Mouse (Mus musculus) heart, adult 2 months (tissue): Measurements from ENCODE around the gene Gpsm1.

Experiments used
- CTCF ChIP-seq: fragments of 200-600 bp; IDR thresholded peaks from 2 replicates; pipeline ENCODE4 v1.8.1; 2022; ENCODE audit warnings: antibody characterized with exemption, mild to moderate bottlenecking, moderate library complexity
- POLR2A ChIP-seq: fragments of 200-500 bp; IDR thresholded peaks from 2 replicates; pipeline ENCODE4 v1.6.1; 2011; ENCODE audit warnings: mild to moderate bottlenecking, low read depth, low read length, control low read depth; ENCODE audit not compliant: insufficient read depth

DNA sequence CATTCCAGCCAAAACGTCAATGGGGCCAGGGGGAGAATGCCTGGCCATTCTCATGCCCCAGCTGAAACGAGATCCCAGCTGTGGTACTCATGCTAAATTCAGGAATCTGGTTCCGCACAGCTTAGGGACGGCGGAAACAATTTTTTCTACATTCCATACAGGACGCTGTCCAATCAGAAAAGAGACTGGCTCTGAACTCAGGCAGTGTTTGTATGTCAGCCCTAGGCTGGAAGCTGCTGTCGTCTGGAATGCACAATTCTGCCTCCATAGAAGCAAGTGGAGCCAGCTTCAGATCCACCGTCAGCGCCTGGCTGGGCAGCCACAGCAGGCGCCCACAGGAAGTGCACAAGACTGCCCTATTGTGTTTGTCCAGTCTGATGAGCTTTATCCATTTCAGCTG lies 5.6 kb upstream of the Gpsm1 start:
- TF ChIP-seq CTCF (no peak), POLR2A (no peak)
